Mouse (Mus musculus) gastrocnemius, postnatal 25 days (tissue): ENCODE data around the gene Ist1. TPM values are rescaled to one million over a fixed set of nuclear protein-coding genes. Genes with fewer than 3 reads are reported as not detected.

Source experiments
- DNase-seq: peaks from one replicate; pipeline ENCODE4 v3.0.0; 2022
- long read RNA-seq, 2 experiments: library from polyadenylated mRNA; stranded (forward); transcript quantifications; one replicate each; pipeline ENCODE4 v2.0.0; 2021
- total RNA-seq, 2 experiments: library from RNA; stranded (reverse); gene quantifications; 1 replicate in 1 of 2; 2 replicates in 1 of 2; pipeline ENCODE4 v1.2.3; 2021

Gene Ist1
- 10 to 100 TPM; 26.5 to 26.7 TPM for total RNA-seq
- long read RNA-seq, experiment 1, transcript Ist1-201 (10 exons, 2,304 nt), result major isoform, 5 of 17 reads
- long read RNA-seq, experiment 1, partial matches to known transcripts, result 2 of 17 reads
- long read RNA-seq, experiment 1, other reads (novel, unspliced or antisense), result 9 of 17 reads
- long read RNA-seq, experiment 2, transcript Ist1-201 (10 exons, 2,304 nt), result major isoform, 8 of 26 reads
- long read RNA-seq, experiment 2, partial matches to known transcripts, result 6 of 26 reads
- long read RNA-seq, experiment 2, other reads (novel, unspliced or antisense), result 10 of 26 reads

DNA sequence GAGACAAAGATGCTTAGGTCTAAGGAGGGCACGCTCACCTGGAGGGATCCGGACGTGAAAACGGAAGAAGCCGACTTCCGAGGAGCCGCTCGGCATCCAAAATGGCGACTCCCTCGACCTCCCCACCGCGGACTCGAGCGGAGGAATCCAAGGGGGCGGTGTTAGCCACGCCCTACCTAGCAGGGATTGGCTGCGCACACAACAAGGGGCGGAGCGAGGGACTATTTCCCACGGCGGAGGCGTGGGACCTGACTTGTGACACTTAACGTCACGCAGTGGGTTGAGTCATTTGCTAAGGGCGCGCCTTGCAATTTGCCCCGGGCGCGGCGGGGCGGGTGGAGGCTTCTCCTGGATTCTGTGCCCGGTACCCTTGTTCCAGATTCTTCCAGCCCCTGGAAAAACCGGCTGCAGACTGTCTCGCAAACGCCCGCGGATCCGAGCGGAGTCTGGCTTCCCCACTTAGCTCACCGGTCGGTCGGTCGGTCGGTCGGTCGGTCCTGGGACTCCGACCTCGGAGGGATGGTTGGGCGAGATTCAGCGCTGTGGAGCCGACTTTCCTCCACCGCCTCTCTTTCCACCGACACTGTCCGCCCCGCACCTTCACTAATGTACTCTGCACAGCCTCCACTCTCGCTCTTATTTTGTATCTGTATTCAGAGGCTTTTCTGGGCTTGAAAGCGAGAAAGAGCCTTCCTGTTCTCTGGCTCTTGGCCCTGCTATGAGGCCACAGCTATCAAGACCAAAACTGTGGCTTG lies at the start of gene Ist1:
TSS of gene Ist1 (minus strand) at position 115 of the 755 bp plus-strand sequence.
- DNase-seq, result peak; percentile 97

DNA sequence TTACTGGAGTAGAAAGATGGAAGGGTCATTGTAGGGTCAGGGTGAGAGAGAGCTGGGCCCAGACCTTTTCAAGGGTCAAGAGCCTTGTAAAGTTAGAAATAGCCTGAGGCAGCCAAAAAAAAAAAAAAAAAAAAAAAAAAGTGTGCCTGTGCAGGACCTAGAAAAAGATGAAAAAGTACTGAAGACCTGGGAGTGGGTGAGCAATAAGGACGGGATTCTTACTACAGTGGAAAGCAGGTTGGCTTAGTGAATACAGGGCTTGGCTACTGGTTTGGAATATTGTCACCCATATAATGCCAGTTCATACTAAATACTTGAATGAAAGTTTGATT lies 45.0 kb upstream of the Ist1 start:
- DNase-seq, result no peak

DNA sequence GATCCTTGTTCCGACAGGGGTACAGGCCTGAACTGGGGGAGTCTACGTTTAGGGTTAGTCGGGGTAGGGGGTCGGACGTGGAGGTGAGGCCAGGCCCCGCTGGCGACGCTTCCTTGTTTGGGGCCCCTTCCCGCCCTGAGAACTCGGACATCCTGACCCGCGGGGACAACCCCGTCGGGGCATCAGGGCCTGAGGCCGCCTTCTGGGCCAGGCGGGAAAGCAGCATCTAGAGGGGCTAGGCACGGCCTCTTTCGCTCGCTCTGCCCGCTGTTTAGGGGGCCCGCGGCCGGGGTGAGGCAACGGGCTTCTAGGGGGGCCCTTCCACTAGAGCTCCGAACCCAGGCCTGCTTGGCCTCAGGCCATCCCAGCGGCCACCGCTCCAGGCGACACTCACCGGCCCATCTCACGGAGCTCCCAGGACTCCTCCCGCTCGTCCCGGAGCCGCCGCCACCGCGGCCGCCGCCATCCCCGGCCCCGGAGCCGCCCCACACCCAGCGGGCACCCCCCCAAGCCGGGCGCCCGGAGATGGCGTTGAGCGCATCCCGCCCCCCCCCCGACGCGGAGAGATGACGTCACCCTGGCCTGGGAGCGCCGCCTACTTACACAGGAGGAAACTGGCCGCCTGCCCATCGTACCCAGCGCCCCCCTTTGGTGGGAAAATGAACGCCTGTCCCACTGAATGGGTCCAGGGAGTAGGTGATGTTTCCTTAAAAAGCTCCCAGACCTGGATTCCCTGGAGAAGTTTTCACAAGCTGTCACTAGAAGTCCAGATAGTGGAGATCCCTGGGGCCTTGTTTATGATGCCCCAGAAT lies 44.4 kb upstream of the Ist1 start, which contains the start of gene Atxn1l:
TSS of gene Atxn1l (minus strand) at position 503 of the 812 bp plus-strand sequence.
- peak; percentile 76 for DNase-seq

DNA sequence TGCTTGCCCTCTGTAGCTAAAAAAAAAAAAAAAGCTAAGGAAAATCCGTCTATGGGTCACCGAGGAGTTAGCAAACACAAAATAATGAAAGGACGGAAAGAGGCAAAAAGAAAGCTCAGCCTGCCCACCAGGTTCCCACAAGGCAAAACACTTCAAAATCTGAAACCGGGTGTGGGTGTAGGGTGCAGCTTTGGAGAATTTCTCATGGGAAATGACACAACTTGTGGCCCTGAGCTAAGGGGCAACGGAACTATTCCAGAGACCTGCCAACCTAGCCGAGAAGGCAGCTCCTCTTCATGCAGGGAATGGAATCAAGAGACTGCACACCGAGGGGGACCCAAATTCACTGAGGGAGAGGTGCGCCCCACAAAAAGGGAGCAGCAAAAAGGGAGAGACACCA lies 43.8 kb upstream of the Ist1 start:
- no peak for DNase-seq

DNA sequence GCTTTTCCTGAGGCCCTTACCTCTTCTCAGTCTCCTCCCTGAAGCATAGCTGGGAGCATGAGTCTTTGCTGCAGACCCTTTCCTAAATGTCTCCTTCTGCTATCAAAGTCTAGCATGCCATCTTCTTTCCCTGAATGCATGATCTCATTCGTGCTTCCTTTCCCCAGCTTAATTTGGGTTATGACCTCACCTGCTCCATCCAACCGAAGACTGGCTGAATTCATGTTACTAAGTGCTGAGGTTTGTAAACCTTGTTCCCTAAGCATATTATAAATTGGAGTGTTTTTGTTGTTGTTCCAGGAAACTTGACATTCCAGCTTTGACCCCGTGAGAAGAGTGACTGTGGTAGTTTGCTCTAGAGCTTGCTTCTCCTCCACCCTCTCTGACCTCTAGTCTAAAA lies 41.0 kb upstream of the Ist1 start:
- no peak for DNase-seq

DNA sequence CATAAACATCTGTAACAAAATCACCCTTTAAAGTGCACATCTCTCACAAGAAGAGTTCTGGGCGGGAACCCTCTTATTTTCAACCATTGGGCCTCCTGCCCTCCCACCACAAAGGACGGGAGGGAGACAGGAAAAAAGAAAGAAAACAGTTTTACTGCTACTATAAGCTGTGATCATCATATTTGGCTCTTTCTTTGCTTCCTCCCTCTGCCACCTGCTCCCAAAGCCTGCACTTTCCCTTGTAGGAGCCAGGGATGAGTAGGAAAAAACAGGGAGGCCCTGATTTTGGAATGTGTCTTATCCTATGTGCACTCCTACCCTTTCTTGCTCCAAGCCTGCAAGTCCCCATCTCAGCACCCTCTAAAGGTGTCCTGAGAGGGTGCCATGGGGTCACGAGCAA lies 38.0 kb upstream of the Ist1 start:
- no peak for DNase-seq

DNA sequence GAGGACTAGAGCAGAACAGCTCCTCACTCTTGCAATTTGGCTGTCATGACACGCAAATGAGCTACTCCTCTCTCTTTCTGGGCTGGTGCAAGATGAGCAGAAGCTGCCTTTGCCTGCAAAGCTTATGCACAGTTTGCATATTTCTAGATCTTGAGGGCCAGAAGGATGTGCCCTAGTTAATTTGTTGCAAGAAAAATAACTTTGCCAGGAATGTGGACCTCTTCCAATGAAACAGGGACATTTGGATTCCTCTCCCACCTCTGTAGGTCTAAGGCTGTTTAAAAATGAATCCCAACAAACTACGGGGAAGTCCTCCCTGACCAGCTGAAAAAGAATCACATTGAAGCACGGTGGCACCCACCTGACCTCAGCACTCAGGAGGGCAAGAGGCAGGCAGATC lies 32.0 kb upstream of the Ist1 start:
- no peak for DNase-seq

DNA sequence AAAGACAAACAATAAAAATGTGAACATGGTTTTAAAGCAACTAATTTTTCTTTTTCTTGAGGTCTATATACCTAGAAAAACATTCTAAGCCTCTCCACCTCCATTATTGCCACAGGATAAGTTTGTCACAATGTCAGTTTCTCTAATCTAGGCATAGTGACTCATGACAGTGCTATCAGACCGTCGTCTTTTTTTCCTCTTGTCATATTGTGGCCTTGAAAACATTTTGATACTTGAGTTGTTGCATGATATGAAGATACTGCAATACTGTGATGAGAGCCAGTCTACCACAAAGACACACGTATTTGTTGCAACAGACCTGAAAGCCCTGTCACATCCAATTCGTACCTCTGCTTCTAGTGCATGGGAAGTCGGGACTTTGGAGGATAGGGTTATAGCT lies 21.9 kb upstream of the Ist1 start:
- DNase-seq, result no peak

DNA sequence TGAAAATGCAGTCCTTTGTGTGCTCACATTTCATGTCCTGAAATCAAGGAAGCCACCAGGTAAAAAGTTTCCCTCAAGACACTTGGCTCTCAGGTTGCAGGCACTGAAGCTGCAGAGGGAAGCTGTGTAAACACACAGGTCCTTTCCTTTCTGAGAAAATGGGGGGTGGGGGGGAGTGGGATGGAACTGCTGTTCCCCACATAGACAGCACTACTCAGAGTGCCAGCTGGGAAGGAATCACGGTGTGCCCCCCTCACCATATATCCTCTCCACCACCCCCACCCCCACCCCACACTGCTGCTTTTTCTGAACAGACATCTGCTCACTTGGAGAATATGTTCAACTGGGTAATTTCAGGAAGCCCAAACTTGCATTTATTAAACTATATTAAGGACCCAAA lies 19.5 kb upstream of the Ist1 start:
- DNase-seq, result no peak

DNA sequence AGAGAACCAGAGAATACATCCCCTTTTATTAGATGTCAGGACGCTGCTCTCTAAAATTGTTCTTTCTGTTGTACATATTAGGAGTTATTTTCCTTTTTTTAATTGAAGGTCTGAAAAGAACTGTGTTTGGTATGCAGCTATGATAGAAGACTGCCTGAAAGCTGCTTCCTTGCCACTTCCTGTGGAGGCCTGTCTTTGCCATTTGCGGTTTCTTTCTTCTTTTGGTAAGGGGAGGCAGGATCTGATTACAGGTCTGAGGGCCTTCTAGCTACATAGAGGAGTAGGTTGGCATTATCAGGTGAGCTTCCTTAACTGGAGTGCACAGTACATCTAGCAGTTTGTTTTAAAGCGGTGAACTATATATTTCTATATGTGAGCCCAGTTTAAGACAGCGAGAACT lies 14.9 kb upstream of the Ist1 start:
- DNase-seq, result no peak

DNA sequence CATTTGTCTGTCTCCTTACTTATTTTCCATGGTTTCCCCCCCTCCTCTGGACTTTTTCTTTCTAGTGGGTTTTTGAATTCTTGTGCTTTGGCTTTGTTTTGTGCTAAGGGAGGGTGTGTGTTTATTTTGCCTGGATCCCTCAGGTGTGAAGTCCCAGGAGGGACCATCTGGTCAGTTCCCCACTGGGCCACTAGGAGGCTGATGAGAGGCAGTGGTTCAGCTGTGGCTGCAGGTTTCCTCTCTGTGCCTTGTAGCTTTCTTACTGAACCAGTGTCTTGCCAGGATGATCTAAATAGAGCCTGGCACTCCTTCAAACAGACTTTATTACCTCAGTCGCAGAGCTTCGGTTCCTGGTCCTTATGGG lies 13.8 kb upstream of the Ist1 start:
- DNase-seq, result peak; percentile 57

DNA sequence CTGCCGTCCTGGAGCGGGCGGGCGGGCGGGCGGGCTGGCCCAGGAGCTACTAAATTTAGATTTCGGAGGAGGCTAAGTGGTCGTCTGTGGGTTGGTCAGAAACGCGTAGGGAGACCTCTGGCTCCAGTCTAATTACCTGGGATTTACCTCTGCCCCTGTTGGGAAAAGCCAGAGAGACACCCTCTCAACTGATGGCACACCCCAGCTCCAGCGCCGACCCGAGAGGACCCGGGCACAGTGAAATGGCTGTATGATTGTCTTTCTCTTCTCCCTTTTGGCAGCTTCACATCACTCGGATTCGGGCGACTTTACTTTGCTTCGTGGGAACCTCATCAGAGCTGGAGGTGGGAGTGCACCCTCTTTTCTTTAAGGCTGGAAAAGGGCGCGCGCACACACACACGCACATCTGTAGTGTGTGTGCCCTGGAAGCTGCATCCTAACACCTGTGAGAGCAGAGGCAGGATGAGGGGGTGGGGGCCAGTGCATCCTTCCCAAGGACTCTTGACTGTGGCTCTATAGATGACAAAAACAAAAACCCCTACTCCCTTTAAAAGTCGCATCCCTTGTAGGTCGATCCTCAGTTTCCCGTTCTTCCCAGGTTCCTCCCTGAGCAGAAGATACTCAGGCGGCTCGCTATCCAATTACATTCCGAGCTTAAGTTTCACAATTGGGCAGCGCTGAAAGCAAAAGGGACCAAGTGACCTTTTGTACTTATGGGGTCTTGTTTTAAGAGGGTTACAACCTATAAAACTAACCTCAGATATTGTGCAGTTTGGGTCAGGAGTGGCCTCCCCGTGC lies 13.2 kb upstream of the Ist1 start:
- DNase-seq, result no peak

DNA sequence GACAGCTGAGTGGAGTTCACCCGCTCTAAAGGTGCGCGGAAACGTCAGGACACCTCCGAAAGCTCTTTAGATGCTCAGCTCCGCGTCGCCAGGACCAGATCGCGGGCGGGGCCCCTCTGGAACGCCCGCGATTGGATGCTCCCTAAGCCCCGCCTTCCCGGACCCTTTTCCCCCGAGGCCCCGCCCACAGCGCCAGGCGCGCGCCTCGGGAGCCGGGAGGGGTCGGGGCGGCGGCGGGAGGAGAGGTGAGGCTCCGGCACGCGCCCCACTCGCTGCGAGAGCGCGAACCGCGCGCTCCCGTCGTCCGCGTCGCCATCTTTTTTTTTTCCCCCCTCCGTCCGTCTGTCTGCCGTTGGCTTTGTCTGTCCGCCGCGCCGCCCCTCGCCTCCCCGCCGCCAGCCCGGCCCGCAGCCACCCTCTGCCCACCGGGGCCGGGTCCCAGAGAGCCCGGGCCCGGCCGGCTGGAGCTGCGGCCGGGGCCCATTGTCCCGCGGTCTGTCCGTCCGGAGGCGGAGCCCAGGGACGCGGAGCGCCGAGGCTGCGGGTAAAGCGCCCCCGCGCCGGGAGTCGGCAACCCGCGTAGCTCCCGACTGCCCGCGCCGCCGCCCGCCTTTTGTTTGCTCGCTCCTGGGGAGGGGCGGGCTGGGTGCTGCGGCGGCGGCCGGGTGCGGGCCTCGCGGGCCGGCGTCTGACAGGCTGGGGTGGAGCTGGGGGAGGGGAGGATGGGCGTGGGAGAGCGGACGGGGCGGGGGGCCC lies 12.4 kb upstream of the Ist1 start, which contains the start of gene Zfp821:
TSS of gene Zfp821 (plus strand) at position 227 of the 756 bp plus-strand sequence.
- peak; percentile 94 for DNase-seq

DNA sequence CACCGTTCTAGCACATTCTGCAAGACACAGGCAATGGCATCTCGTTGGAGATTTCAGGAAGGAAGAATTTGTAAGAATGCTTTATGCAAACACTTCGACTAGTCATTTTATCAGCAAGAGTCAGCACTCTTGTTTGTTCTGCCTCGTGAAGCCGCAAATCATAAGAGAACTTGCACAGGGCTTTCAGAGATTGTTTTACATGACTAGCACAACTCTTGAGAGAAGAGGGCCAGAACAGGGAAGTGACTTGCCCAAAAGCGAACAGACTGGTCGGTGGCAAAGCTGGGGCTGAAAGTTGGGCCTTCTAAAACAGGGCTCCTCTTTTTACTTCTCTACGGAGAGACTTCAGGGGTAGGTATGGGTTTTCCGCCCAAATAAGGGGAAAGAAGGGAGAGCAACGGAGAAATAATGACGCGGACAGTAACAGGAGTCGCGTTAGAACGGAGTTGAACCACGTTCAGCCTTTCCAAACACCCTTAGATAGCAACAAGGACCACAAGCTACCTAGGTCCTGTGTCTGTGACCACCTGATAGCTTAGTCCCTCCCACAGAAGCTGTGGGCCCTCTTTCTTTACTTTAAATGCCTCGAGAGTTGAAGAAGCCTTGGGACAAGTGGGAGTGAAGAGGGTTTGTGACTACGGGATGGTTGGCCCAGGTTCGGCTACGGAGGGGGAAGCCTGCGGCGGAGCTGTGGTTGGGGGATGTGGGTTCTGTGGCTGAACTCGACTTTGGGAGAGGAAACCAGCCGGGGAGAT lies 11.7 kb upstream of the Ist1 start:
- DNase-seq, result no peak

DNA sequence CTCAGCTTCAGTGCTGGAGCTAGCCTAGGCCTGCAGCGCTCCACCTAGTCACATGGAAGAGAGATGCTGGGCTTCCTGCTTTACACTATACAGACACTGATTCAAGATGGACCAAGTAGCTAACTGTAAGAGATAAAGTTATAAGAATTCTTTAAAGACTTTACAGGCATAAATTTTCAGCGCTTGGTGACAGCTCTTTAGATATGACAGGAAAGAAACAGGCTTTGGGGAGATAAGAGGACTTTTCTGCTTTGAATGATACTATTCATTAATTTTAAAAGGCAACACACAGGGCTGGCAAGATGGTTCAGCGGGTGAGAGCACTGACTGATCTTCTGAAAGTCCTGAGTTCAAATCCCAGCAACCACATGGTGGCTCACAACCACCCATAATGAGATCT lies 5.4 kb upstream of the Ist1 start:
- DNase-seq, result no peak

DNA sequence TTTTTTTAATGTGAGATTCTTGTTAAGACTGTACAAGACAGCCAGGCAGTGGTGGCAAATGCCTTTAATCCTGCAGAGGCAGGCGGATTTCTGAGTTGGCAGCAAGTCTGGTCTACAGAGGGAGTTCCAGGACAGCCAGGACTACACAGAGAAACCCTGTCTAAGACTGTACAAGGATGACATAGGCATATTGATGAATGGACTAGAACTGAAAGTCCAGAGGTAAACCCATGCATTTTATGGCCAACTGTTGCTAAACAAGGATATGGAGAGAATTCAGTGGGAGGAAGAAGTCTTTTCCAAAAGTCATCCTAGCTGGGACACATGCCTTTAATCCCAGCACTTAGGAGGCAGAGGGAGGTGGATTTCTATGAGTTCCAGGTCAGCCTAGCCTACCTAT lies 4.7 kb upstream of the Ist1 start:
- no peak for DNase-seq

DNA sequence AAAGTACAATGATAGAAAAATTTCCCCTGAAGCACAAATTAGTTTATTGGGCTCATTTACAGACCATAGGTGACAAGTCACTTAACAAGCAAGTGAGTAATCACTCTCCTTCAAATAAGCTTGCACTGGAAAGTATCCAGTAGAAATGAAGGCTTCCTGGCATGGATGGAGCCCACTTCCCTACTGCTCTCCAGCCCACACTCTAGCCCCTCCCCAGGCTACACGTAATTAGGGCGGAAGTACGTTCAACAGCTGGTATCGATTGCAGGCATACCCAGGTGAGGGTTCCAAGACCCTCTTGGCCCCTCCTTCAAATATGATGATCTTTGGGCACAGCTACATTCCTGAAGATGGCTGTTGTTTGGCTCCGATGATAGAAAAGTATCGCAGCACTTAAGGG lies 1.1 kb upstream of the Ist1 start:
- no peak for DNase-seq

DNA sequence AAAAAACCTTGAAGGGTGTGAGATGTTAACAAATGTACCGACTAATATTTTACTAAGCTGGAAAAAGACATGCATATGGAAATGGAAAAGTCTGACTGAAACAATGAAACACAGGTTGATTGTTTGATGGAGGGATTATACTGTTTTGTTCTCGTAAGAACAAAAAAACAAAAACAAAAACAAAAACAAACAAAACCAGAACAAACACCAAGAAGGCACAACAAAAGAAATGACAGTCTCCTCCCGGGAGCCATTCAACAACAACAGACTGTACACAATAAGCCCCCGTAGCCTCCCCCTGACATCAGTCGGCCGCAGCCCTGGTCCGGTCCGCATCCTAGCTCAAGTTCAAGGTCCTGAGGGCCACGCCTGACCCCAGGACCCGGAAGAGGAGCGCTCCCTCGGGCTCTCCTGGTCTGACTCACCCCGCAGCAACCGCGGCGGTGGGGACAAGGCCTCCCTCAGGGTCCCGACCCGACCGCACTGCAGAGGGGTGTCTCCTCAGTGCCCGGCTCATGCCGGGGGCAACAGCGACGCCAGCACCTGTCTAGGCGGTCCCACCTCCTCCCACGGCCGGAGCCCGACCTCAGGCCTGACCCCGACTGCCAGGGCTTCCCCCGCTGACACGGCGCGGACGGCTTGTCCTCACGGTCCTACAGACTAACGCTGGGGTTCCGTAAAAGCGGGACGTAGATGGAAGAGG lies 466 bp downstream of the Ist1 start:
- DNase-seq, result peak; percentile 58

DNA sequence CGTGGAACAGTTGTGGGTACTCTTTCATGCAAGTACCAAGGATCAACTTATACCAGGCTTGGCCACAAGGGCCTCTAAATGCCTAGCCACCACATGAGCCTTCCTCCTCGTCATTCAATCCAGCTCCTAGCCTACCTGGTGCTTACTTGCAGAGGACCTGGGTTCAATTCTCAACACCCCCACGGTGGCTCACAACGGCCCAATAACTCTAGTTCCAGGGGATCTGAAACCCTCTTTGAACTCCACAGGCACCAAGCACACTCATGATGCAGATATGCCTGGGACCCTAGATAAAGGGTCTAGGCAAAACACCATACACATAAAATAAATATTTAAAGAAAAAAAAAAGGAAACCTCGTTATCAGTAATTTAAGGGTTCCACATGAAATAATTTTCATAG lies 1.3 kb downstream of the Ist1 start:
- DNase-seq, result no peak

DNA sequence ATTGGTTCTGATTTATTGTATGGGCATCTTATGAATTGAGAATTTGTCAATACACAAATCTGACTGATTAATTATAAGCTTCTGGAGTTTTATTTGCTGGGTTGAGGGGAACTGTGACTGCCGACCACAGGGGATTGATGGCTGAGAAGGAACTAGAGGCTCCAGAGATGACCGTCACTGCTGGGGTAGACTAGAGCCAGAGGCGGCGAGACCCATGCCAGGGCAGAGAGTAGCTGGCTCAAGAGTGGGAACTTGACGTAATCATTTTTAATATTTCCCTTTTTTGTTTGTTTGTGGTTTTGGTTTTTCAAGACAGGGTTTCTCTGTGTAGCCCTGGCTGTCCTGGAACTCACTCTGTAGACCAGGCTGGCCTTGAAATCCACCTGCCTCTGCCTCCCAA lies 5.8 kb downstream of the Ist1 start:
- no peak for DNase-seq
